Mouse (Mus musculus) midbrain, embryonic 16.5 days (tissue): ENCODE measurements around the gene Pcnx3. TPM values are rescaled to one million over a fixed set of nuclear protein-coding genes. Genes with fewer than 3 reads are reported as not detected.
A peak's percentile ranks its signal among the peaks of the same experiment; 100 is the strongest.

ENCODE experiments used
- ATAC-seq: fragments of 200-750 bp; cut with Nextera tagmentation; 2 replicates; pipeline ENCODE4 v1.8.0; 2017; ENCODE audit warnings: moderate TSS enrichment
- H3K27ac ChIP-seq: fragments of 300-500 bp; sonication (generic); 2 replicates; pipeline ENCODE4 v1.5.1; 2014; ENCODE audit warnings: mild to moderate bottlenecking, low read length, mixed read lengths
- H3K27me3 ChIP-seq: fragments of 300-500 bp; sonication (generic); 2 replicates; pipeline ENCODE4 v1.6.1; 2014; ENCODE audit warnings: low read depth, low read length, mixed read lengths; ENCODE audit not compliant: control insufficient read depth, insufficient read depth
- H3K36me3 ChIP-seq: fragments of 300-500 bp; sonication (generic); 2 replicates; pipeline ENCODE4 v1.6.1; 2014; ENCODE audit warnings: mild to moderate bottlenecking, low read length, moderate library complexity, mixed read lengths; ENCODE audit not compliant: control insufficient read depth, insufficient read depth
- H3K4me1 ChIP-seq: fragments of 300-500 bp; sonication (generic); 2 replicates; pipeline ENCODE4 v1.6.1; 2014; ENCODE audit warnings: mild to moderate bottlenecking, low read length, mixed read lengths; ENCODE audit not compliant: control insufficient read depth, insufficient read depth
- H3K4me2 ChIP-seq: fragments of 300-500 bp; sonication (generic); 2 replicates; pipeline ENCODE4 v1.6.1; 2014; ENCODE audit warnings: mild to moderate bottlenecking, low read length, mixed read lengths
- H3K4me3 ChIP-seq: fragments of 300-500 bp; sonication (generic); 2 replicates; pipeline ENCODE4 v1.5.1; 2014; ENCODE audit warnings: low read depth, mild to moderate bottlenecking, low read length, moderate library complexity, mixed read lengths
- H3K9ac ChIP-seq: fragments of 300-500 bp; sonication (generic); 2 replicates; pipeline ENCODE4 v1.6.1; 2014; ENCODE audit warnings: low read depth, low read length, mixed read lengths
- H3K9me3 ChIP-seq: fragments of 300-500 bp; sonication (generic); replicated peaks from 2 replicates; pipeline ENCODE4 v1.6.1; 2014; ENCODE audit warnings: mild to moderate bottlenecking, low read length, mixed read lengths; ENCODE audit not compliant: control insufficient read depth, poor library complexity, severe bottlenecking
- WGBS: fragments of 180-500 bp; shearing (Covaris S2); extraction: QIAGEN DNeasy Blood & Tissue Kit; methylation state at CpG from one replicate; pipeline ENCODE4 v1.1.7; 2014; 5-methylcytosine and 5-hydroxymethylcytosine counted together
- polyA plus RNA-seq: library from polyadenylated mRNA; unstranded; fragments of >200 nt; fragmentation: Nextera tagmentation; extraction: Ambion mirVana; gene quantifications from 2 replicates; pipeline ENCODE4 v1.2.1, GENCODE M21; 2015

The Pcnx3 gene
- polyA plus RNA-seq, 1 experiment from 2014 or later = 23.9 TPM

- ATAC-seq = no peak
- no peaks in the 10 kb centered on the region for H3K9me3 ChIP-seq
- H3K4me3 ChIP-seq = no peak overlapping the region
- no peak overlapping the region for H3K9ac ChIP-seq
- H3K27ac ChIP-seq = no peak overlapping the region
- H3K27me3 ChIP-seq = no peaks in the 10 kb centered on the region
- WGBS = 93% methylated on average over 17 of the region's 17 CpGs
- H3K4me1 ChIP-seq = peaks cover 19% of the 10 kb centered on the region
- peaks cover 54% of the 10 kb centered on the region for H3K36me3 ChIP-seq
- no peak overlapping the region for H3K4me2 ChIP-seq
Measured at GRCm38 (mm10) chr19:5641021-5641420, 47.7 kb downstream of the Pcnx3 start.

GRCm38 (mm10) chr19:5640339-5640738 lies 48.4 kb downstream of the Pcnx3 start:
- H3K4me1 ChIP-seq = peaks cover 19% of the 10 kb centered on the region
- H3K4me3 ChIP-seq = no peak overlapping the region
- no peak overlapping the region for H3K27ac ChIP-seq
- H3K4me2 ChIP-seq = no peak overlapping the region
- H3K27me3 ChIP-seq = no peaks in the 10 kb centered on the region
- no peak for ATAC-seq
- no peak overlapping the region for H3K9ac ChIP-seq
- H3K9me3 ChIP-seq = no peaks in the 10 kb centered on the region
- peaks cover 47% of the 10 kb centered on the region for H3K36me3 ChIP-seq
- 83% methylated on average over 9 of the region's 9 CpGs for WGBS

- Histone ChIP-seq H3K27ac (no peak overlapping the region), H3K27me3 (no peaks in the 10 kb centered on the region), H3K9ac (peak overlapping the region; percentile 93), H3K9me3 (no peaks in the 10 kb centered on the region), H3K4me1 (peaks cover 19% of the 10 kb centered on the region), H3K4me3 (peak overlapping the region; percentile 68), H3K36me3 (peaks cover 36% of the 10 kb centered on the region), H3K4me2 (peak overlapping the region; percentile 88)
- no peak for ATAC-seq
- 91% methylated on average over 18 of the region's 18 CpGs for WGBS
Measured at GRCm38 (mm10) chr19:5638416-5639005, 50.2 kb downstream of the Pcnx3 start.

- Histone ChIP-seq H3K4me1 (peaks cover 19% of the 10 kb centered on the region), H3K27me3 (no peaks in the 10 kb centered on the region), H3K9me3 (no peaks in the 10 kb centered on the region), H3K4me2 (peak within 1 kb of the TSS; percentile 95), H3K27ac (peak within 1 kb of the TSS; percentile 92), H3K36me3 (peaks cover 28% of the 10 kb centered on the region), H3K4me3 (peak within 1 kb of the TSS; percentile 68), H3K9ac (peak within 1 kb of the TSS; percentile 93)
- peak; percentile 89 for ATAC-seq
- under 1% methylated on average over 98 of the region's 109 CpGs for WGBS
Measured at GRCm38 (mm10) chr19:5637069-5638047, 51.4 kb downstream of the Pcnx3 start, which contains the start of gene Rela. Gene Rela (plus strand): TSS chr19:5637483.

GRCm38 (mm10) chr19:5636571-5637041 lies 52.1 kb downstream of the Pcnx3 start:
- H3K36me3 ChIP-seq = peaks cover 22% of the 10 kb centered on the region
- 39% methylated on average over 12 of the region's 12 CpGs for WGBS
- H3K27me3 ChIP-seq = no peaks in the 10 kb centered on the region
- peak; percentile 13 for ATAC-seq
- peak overlapping the region; percentile 92 for H3K27ac ChIP-seq
- H3K4me2 ChIP-seq = peak overlapping the region; percentile 95
- peak overlapping the region; percentile 93 for H3K9ac ChIP-seq
- peaks cover 19% of the 10 kb centered on the region for H3K4me1 ChIP-seq
- peak overlapping the region; percentile 68 for H3K4me3 ChIP-seq
- H3K9me3 ChIP-seq = no peaks in the 10 kb centered on the region

- no peak for ATAC-seq
- Histone ChIP-seq H3K4me1 (peaks cover 19% of the 10 kb centered on the region), H3K27ac (peak overlapping the region; percentile 92; the same call in 1 of the 2 replicates), H3K9ac (no peak overlapping the region; the same call in 1 of the 2 replicates), H3K4me2 (no peak overlapping the region), H3K27me3 (no peaks in the 10 kb centered on the region), H3K4me3 (no peak overlapping the region), H3K36me3 (peaks cover 17% of the 10 kb centered on the region), H3K9me3 (no peaks in the 10 kb centered on the region)
- 80% methylated on average over 7 of the region's 7 CpGs for WGBS
Measured at GRCm38 (mm10) chr19:5636036-5636570, 52.6 kb downstream of the Pcnx3 start.

- Histone ChIP-seq H3K9ac (no peak overlapping the region), H3K4me3 (no peak overlapping the region), H3K27me3 (no peaks in the 10 kb centered on the region), H3K4me2 (no peak overlapping the region), H3K4me1 (peaks cover 7% of the 10 kb centered on the region), H3K9me3 (no peaks in the 10 kb centered on the region), H3K27ac (no peak overlapping the region), H3K36me3 (no peaks in the 10 kb centered on the region)
- 76% methylated on average over 9 of the region's 9 CpGs for WGBS
- no peak for ATAC-seq
Measured at GRCm38 (mm10) chr19:5632120-5632519, 56.6 kb downstream of the Pcnx3 start.

- H3K9ac ChIP-seq = no peak overlapping the region
- no peak overlapping the region for H3K4me2 ChIP-seq
- no peak for ATAC-seq
- no peak overlapping the region for H3K27ac ChIP-seq
- H3K4me3 ChIP-seq = no peak overlapping the region
- H3K27me3 ChIP-seq = no peaks in the 10 kb centered on the region
- H3K36me3 ChIP-seq = no peaks in the 10 kb centered on the region
- H3K4me1 ChIP-seq = no peaks in the 10 kb centered on the region
- no peaks in the 10 kb centered on the region for H3K9me3 ChIP-seq
Measured at GRCm38 (mm10) chr19:5629907-5630306, 58.8 kb downstream of the Pcnx3 start.
